Mouse (Mus musculus): ENCODE measurements around the gene Kiss1r.

- TF ChIP-seq CTCF (IDR thresholded peaks at IDR 0.05; ENCODE audit: low read depth, low read length) (no peak), POLR2A (IDR thresholded peaks at IDR 0.05; ENCODE audit: borderline replicate concordance, low read depth, low read length) (no peak)
Measured at GRCm38 (mm10) chr10:79886611-79887010, 30.2 kb upstream of the Kiss1r start.

All from bone marrow macrophage, adult 2 months (primary cell).